Mouse (Mus musculus) lung, embryonic 15.5 days (tissue): ENCODE results near the gene Cage1. TPM values are rescaled to one million over a fixed set of nuclear protein-coding genes. Genes with fewer than 3 reads are reported as not detected.

ENCODE experiments used
- ATAC-seq: fragments of 200-750 bp; cut with Nextera tagmentation; 2 replicates; pipeline ENCODE4 v1.8.0; 2017; ENCODE audit warnings: moderate number of reproducible peaks, borderline replicate concordance; ENCODE audit not compliant: low FRiP score, low TSS enrichment; ENCODE audit errors: extremely low read depth
- H3K27ac ChIP-seq: fragments of 300-500 bp; sonication (generic); 2 replicates; pipeline ENCODE4 v1.5.1; 2015; ENCODE audit warnings: moderate library complexity, mild to moderate bottlenecking, inconsistent platforms
- H3K27me3 ChIP-seq: fragments of 300-500 bp; sonication (generic); 2 replicates; pipeline ENCODE4 v1.6.1; 2015; ENCODE audit warnings: inconsistent platforms
- H3K36me3 ChIP-seq: fragments of 300-500 bp; sonication (generic); 2 replicates; pipeline ENCODE4 v1.6.1; 2015; ENCODE audit warnings: inconsistent platforms
- H3K4me1 ChIP-seq: fragments of 300-500 bp; sonication (generic); 2 replicates; pipeline ENCODE4 v1.6.1; 2015; ENCODE audit warnings: inconsistent platforms
- H3K4me2 ChIP-seq: fragments of 300-500 bp; sonication (generic); 2 replicates; pipeline ENCODE4 v1.6.1; 2015; ENCODE audit warnings: inconsistent platforms, mild to moderate bottlenecking, moderate library complexity
- H3K4me3 ChIP-seq: fragments of 300-500 bp; sonication (generic); 2 replicates; pipeline ENCODE4 v1.5.1; 2015; ENCODE audit warnings: mild to moderate bottlenecking, inconsistent platforms
- H3K9ac ChIP-seq: fragments of 300-500 bp; sonication (generic); 2 replicates; pipeline ENCODE4 v1.6.1; 2015; ENCODE audit warnings: inconsistent platforms
- H3K9me3 ChIP-seq: fragments of 300-500 bp; sonication (generic); 2 replicates; pipeline ENCODE4 v1.6.1; 2016; ENCODE audit warnings: inconsistent platforms
- WGBS: fragments of 180-500 bp; shearing (Covaris S2); methylation state at CpG from one replicate; pipeline ENCODE4 v1.1.7; 2015; 5-methylcytosine and 5-hydroxymethylcytosine counted together
- microRNA-seq: library from miRNA; unstranded; fragments of <30 nt; microRNA quantifications from one replicate; pipeline ENCODE4, GENCODE M21; 2016
- polyA plus RNA-seq: library from polyadenylated mRNA; unstranded; fragments of >200 nt; fragmentation: Nextera tagmentation; extraction: Ambion mirVana; gene quantifications from 2 replicates; pipeline ENCODE4 v1.2.1, GENCODE M21; 2015

Gene Cage1
- polyA plus RNA-seq, 1 experiment from 2014 or later = 0.87 TPM

- ATAC-seq = 0 out of 2 replicates have a peak, but pooled peaks have one; percentile 20
- Histone ChIP-seq H3K36me3 (no peaks in the 10 kb centered on the region), H3K9ac (peak overlapping the region; percentile 30), H3K27ac (peak overlapping the region; percentile 24; the same call in 1 of the 2 replicates), H3K4me2 (peak overlapping the region; percentile 65), H3K9me3 (no peaks in the 10 kb centered on the region), H3K4me3 (peak overlapping the region; percentile 44), H3K27me3 (no peaks in the 10 kb centered on the region), H3K4me1 (peaks cover 42% of the 10 kb centered on the region)
- WGBS = 2% methylated on average over 12 of the region's 12 CpGs
Observed at GRCm38 (mm10) chr13:37963354-37964007, 73.4 kb downstream of the Cage1 start.

DNA sequence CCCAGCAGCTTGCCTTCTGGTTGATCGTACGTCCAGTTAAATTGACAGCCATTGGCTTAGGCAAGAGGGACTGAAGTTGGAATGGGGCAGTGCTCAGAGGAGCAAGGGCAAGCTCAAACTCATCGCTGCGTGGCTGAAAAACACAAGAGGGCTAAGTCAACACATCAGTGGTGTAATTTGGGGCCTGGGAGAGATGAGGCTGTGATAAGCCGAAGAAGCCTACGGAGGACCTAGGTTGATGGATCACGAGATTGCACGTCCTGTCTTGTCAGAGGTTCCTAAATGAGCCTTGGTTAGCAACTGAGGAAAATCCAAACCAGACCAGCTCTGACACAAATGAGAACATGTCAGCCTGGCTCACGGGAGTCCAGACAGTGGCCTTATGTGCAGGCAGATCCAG is 74.3 kb downstream of the Cage1 start:
- 71% methylated on average over 9 of the region's 9 CpGs for WGBS
- Histone ChIP-seq H3K36me3 (no peaks in the 10 kb centered on the region), H3K4me2 (no peak overlapping the region), H3K9me3 (no peaks in the 10 kb centered on the region), H3K9ac (no peak overlapping the region), H3K4me3 (no peak overlapping the region), H3K27ac (no peak overlapping the region), H3K4me1 (peaks cover 34% of the 10 kb centered on the region), H3K27me3 (no peaks in the 10 kb centered on the region)
- ATAC-seq = no peak

DNA sequence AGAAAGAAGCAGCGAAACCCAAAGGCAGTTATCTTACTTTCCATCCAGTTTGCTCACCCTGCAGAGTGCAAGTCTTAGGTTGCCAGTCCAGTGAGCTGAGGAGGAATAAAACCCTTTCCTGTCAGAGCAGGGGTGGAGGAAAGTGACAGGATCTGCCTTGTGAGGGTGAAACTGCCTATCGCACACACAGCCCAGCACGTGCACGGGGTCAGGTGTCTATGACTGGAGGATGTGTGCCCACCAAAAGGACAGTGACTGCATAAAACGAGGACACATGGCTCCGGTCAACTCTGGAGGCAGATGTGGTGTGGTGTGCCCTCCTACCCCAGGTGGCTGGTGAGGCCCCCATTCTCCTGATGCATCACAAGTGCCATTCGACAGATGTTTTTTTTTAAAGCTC is 76.9 kb downstream of the Cage1 start:
- peaks cover 14% of the 10 kb centered on the region for H3K4me1 ChIP-seq
- no peak overlapping the region for H3K4me2 ChIP-seq
- ATAC-seq = no peak
- H3K9ac ChIP-seq = no peak overlapping the region
- H3K27ac ChIP-seq = no peak overlapping the region
- no peaks in the 10 kb centered on the region for H3K27me3 ChIP-seq
- no peaks in the 10 kb centered on the region for H3K36me3 ChIP-seq
- no peaks in the 10 kb centered on the region for H3K9me3 ChIP-seq
- H3K4me3 ChIP-seq = no peak overlapping the region
- WGBS = 78% methylated on average over 7 of the region's 7 CpGs

DNA sequence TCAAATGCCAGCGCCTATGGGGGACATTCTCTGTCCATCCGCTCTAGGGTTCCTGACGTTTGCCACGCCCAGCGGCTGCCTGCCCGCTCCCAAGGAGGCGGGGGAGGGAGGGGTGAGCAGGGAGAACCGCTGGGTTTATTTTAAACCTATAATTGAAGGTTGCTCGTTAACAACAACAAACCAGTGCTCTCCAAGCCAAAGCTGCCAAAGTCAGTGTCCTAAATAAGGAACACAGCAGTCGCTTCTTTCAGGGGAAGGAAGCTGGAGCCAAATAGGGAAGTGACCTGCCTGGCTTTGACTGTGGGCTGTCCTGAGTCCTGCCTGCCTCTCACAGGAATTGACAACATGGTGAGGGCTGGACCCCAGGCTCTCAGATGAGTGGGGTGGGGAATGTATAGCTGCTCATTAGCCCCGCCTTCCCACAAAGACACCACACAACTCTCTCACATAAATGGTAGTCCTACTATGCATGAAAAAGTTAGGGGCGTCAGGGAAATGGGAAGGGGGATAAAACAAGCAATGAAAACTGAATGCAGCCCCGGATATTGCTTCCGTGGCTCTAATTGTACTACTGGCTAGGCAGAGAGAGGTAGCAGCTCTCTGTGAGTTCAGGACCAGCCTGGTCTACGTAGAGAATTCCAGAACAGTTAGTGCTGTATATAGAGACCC is 77.5 kb downstream of the Cage1 start:
- H3K4me1 ChIP-seq = peaks cover 9% of the 10 kb centered on the region
- H3K36me3 ChIP-seq = no peaks in the 10 kb centered on the region
- ATAC-seq = no peak
- 75% methylated on average over 15 of the region's 15 CpGs for WGBS
- no peak overlapping the region for H3K9ac ChIP-seq
- H3K4me2 ChIP-seq = no peak overlapping the region
- no peak overlapping the region for H3K4me3 ChIP-seq
- H3K27me3 ChIP-seq = no peaks in the 10 kb centered on the region
- H3K9me3 ChIP-seq = no peaks in the 10 kb centered on the region
- no peak overlapping the region for H3K27ac ChIP-seq

GRCm38 (mm10) chr13:37958498-37959238 is 78.2 kb downstream of the Cage1 start:
- Histone ChIP-seq H3K4me1 (peaks cover 2% of the 10 kb centered on the region; the same call in 1 of the 2 replicates), H3K27ac (no peak overlapping the region), H3K4me2 (no peak overlapping the region), H3K36me3 (no peaks in the 10 kb centered on the region), H3K9me3 (no peaks in the 10 kb centered on the region), H3K27me3 (no peaks in the 10 kb centered on the region), H3K4me3 (no peak overlapping the region), H3K9ac (no peak overlapping the region)
- WGBS = 86% methylated on average over 18 of the region's 18 CpGs
- no peak for ATAC-seq

Small RNA genes within 50 kb of the gene (microRNA-seq; reads per million reads assigned to microRNA genes)
- gene Gm27387 = not detected

Other genes starting within 250 kb of the Cage1 start
- gene Ssr1, start 42.9 kb downstream of the Cage1 start, polyA plus RNA-seq = 150 and 152 TPM in 2 replicates
- 51.4 and 55.1 TPM in 2 replicates for gene Riok1, start 74 bp downstream of the Cage1 start, polyA plus RNA-seq
- 6.3 and 7.9 TPM in 2 replicates for gene Dsp, start 114.2 kb upstream of the Cage1 start, polyA plus RNA-seq
- 35.7 and 36.5 TPM in 2 replicates for gene Snrnp48, start 167.9 kb upstream of the Cage1 start, polyA plus RNA-seq